Mouse (Mus musculus) urinary bladder, adult 2 months (tissue): ENCODE measurements around the gene Klk10. TPM values are rescaled to one million over a fixed set of nuclear protein-coding genes. Genes with fewer than 3 reads are reported as not detected.

Experiments
- DNase-seq: peaks from one replicate; pipeline ENCODE4 v3.0.0; 2022; ENCODE audit warnings: low spot score
- polyA plus RNA-seq: library from polyadenylated mRNA; depleted of rRNA; stranded (reverse); fragments of >200 nt; gene quantifications from 2 replicates; pipeline ENCODE4 v1.2.3, GENCODE M21; 2012; rRNA removed

Klk10 gene
- polyA plus RNA-seq, result 0.49 and 0.59 TPM in 2 replicates

DNA sequence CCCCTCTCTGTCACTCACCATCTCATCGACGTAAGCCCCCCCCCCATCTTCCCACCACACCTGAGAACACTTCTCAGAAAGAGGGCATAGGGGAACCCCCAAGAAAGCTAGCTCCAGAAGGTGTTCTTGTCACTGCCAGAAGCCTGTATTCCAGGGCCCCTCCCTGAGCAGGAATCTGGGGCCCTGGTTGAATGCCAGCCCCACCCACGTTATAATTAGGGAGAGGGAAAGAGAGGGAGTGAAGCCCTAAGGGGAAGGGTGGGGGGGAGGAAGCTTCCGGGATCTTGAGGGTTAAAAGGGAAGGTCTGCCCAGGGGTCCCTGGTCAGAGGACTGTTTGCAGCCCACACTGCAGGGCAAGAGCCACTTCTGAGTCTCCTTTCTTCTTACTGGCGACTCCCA, at the start of gene Klk10:
Klk10 (plus strand) TSS at position 290 of the 400 bp plus-strand sequence.
- DNase-seq, result no peak

DNA sequence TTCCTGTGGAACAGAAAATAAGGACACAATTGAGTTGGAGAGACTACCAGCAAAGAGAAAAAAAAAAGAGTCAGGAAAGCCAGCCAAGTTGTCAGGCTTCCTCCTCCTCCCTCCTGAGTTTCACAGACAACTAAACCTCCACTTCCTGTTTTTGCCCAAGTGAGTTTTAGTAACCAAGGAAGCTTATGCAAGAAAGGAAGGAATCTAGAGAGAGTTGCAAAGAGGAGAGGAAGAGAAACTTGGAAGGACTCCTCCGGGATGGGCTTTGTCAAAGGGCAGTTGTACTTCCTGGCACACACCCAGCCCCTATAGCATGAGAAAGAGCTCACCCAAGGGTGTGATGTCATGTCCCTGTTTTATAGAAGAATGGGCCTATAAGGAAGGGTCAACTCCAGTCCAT, 33.0 kb upstream of the Klk10 start:
- no peak for DNase-seq

DNA sequence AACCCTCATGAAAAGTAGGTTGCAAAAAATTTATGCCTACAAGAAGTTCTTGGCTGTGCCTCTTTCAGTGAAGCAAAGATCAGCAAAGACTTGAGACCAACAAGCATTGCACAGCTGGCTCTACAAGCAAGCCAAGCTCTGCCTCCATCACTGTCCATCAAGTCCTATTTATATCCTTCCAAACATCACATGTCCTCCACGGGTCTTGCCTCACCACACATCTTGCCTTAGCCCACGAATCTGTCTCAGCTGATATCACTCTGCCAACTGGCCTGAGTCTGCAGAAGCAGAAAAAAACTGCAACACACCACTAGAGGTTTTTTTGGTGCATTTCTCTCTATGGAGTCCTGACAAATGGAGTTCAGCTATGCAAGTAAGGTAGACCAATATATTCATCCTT, 28.0 kb upstream of the Klk10 start:
- DNase-seq, result no peak

GRCm38 (mm10) chr7:43766484-43766883, 14.4 kb upstream of the Klk10 start:
- DNase-seq, result no peak

GRCm38 (mm10) chr7:43768597-43768996, 12.2 kb upstream of the Klk10 start, which contains the start of gene Klk12:
TSS of gene Klk12 (plus strand) at chr7:43768897.
- DNase-seq, result no peak

- DNase-seq, result no peak
Measured at GRCm38 (mm10) chr7:43769636-43770035, 11.2 kb upstream of the Klk10 start.

DNA sequence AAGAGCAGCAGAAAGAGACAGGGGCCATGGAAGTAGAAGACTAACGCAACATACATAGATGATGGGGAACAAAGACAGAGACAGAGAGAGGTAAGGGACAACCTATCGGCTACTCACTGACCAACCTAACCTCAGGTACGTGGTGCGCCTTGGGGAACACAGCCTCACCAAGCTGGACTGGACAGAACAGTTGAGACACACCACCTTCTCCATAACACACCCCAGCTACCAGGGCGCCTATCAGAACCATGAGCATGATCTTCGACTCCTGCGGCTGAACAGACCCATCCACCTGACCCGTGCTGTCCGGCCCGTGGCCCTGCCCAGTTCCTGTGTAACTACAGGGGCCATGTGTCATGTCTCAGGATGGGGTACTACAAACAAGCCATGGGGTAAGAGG, 10.1 kb upstream of the Klk10 start:
- no peak for DNase-seq

- no peak for DNase-seq
Measured at GRCm38 (mm10) chr7:43771916-43772315, 8.9 kb upstream of the Klk10 start.

- DNase-seq, result no peak
Measured at GRCm38 (mm10) chr7:43772901-43773300, 7.9 kb upstream of the Klk10 start.

- no peak for DNase-seq
Measured at GRCm38 (mm10) chr7:43774364-43774763, 6.5 kb upstream of the Klk10 start, which contains the start of gene Klk11. TSS of gene Klk11 (plus strand) at chr7:43774604.

- no peak for DNase-seq
Measured at GRCm38 (mm10) chr7:43774802-43775201, 6.0 kb upstream of the Klk10 start.

GRCm38 (mm10) chr7:43775311-43776057, 5.4 kb upstream of the Klk10 start:
- no peak for DNase-seq

DNA sequence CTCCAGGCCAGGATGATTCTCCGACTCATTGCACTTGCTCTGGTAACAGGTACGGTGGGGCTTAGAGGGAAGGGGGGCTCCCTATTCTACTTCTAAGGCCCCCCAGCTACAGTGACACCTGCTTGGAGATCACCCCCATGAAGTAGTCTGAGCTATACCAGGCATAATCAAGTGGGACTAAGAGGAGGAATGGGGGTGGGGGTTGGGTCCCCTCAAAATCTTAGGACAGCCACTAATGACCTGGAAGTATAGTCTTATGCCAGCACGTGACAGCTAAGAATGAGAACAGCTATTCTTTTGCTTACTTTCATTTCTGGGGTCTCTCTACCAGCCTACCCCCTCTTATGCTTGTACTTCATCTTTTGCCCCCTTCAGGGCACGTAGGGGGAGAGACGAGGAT, 4.3 kb upstream of the Klk10 start:
- no peak for DNase-seq

GRCm38 (mm10) chr7:43777423-43777822, 3.4 kb upstream of the Klk10 start:
- DNase-seq, result no peak

- no peak for DNase-seq
Measured at GRCm38 (mm10) chr7:43778176-43778970, 2.5 kb upstream of the Klk10 start.

DNA sequence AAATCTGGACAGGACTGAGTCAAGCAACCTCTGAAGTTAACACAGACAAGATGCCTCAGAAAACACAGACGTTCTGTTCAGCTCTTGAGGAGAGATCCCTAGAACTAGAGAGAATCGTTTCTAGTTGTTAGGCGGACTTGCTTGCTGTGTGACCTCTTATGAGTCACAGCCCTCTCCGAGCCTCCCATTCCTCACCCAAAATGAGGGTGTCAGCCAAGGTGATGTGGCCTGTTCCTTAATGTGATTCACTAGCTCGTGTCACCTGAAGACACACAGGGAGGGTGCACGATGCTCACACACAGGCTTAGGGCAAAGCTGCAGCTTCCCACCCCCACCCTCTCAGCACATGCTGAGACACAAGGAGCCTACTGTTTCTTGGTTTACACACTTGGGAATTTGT, 594 bp upstream of the Klk10 start:
- peak; percentile 13 for DNase-seq

- DNase-seq, result no peak
Measured at GRCm38 (mm10) chr7:43781541-43781940, 706 bp downstream of the Klk10 start.

DNA sequence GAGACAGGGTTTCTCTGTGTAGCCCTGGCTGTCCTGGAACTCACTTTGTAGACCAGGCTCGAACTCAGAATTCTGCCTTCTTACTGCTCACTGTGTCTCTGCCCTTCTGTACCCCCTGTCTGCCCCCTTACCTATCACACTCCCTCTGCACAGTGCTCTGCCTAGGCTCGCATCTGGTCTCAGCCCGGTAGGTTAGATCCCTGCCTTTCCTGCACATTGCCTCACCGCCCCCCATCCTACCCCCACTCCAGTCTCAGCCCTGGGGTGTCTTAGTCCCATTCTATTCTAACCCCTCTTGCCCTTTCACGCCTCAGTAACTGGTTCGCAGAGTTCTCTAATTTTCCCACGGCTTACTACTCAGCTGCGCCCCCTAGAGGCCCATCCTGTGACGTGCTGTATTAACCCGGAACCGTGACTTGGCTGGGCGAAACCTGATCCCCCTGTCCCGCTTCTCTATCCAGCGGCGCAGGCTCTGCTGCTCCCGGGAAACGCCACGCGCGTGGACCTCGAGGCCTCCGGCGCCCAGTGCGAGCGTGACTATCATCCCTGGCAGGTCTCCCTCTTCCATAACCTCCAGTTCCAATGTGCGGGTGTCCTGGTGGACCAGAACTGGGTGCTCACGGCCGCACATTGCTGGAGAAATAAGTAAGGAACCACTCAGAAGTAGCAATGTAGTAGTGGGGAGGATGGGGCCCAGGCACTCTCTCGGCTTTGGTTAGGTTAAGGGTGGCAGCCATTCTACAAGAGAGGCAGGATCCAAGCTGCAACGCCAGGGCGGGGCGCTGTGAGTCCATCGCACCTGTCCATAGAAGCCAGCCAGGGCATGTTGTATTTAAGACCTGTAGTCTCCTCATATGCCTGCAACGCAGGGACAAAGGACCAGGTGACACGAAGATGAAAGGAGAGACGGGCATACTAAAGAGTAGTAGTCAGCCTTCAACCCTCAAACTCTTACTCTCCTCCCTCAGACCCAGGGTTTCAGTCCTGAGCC, 1.7 kb downstream of the Klk10 start:
- DNase-seq, result peak; percentile 70

GRCm38 (mm10) chr7:43785286-43785685, 4.5 kb downstream of the Klk10 start:
- no peak for DNase-seq

DNA sequence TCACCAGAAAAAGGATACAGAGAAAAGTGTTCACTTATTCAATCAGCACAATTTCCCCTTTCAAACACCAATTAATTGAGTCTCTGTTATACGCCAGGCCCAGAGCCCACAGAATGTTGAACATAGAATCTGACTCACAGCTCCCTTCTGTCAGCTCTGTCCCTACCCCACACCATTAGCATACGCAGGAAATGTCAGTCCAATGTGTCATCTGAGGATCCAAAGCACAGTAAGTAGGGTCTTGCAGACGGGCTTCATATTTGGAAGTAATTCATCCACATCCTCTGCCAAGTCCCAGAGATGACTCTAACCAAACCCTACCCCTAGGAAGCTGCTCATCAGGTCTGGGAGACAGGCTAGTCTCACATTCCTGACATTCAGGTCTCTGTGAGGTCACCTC, 7.3 kb downstream of the Klk10 start:
- DNase-seq, result no peak

DNA sequence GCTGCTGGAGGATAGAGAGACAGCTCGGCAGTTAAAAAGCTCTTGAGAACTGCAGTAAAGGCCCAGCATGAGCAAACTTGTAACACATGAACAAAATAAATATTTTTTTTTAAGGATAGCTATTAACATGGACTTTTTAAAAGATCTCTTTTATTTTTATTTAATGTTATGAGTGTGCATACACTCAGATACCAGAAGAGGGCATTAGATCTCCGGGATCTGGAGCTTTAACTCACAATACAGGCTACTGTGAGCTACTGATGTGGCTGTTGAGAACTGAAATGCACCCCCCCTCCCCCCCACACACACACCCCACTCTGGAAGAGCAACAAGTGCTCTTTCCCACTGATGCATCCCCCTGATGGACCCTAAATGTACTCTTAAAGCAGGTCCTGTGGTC, 8.5 kb downstream of the Klk10 start:
- no peak for DNase-seq

DNA sequence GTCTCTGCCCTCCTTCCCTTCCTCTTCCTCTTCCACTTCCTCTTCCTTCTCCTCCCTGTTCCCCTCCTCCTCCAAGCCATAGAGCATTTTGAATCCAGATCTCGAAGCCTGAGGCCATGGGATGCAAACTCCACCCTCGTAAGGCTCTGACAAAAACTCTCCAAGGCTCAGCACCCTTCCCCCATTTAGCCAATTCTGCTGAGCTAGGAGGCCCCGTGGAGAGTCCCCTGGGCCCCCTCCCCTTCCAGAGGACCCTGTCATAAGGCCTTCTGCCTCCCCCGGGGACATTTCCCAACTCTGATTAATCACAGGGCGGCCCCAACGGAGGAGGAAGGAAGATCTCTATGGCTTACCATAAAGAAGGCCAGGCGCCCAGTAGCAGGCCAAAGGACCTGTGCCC, 10.8 kb downstream of the Klk10 start, which contains the start of gene Klk9:
Klk9 (plus strand) TSS at position 301 of the 400 bp plus-strand sequence.
- no peak for DNase-seq
